Mouse (Mus musculus) granulocyte monocyte progenitor cell, adult 5-6 weeks (primary cell): ENCODE data around the gene Ecel1. TPM values are rescaled to one million over a fixed set of nuclear protein-coding genes. Genes with fewer than 3 reads are reported as not detected.
A peak's percentile ranks its signal among the peaks of the same experiment; 100 is the strongest.

Experiments used
- ATAC-seq: replicated peaks from 2 replicates; pipeline ENCODE4 v1.8.0; 2016; ENCODE audit warnings: mild to moderate bottlenecking, moderate TSS enrichment, inconsistent platforms; ENCODE audit not compliant: poor library complexity, severe bottlenecking
- total RNA-seq, 2 experiments: library from RNA; stranded (forward) in 1 of 2; stranded (reverse) in 1 of 2; fragments of 200-712, 200-1000 nt in 1 of 2; fragments of >200 nt in 1 of 2; fragmentation: Nextera tagmentation in 1 of 2; gene quantifications; 2 replicates each; pipeline ENCODE4 v1.2.3; 2014 to 2017

The Ecel1 gene
- total RNA-seq, 2 experiments from 2014 or later: not detected

GRCm38 (mm10) chr1:87106536-87106935, 49.8 kb downstream of the Ecel1 start:
- ATAC-seq: no peak

GRCm38 (mm10) chr1:87103936-87104335, 52.4 kb downstream of the Ecel1 start:
- ATAC-seq: peak; percentile 79

- ATAC-seq: no peak
Measured at GRCm38 (mm10) chr1:87102114-87102513, 54.2 kb downstream of the Ecel1 start.

- ATAC-seq: no peak
Measured at GRCm38 (mm10) chr1:87101411-87101810, 54.9 kb downstream of the Ecel1 start, which contains the start of gene Alpi. Alpi (minus strand) TSS chr1:87101606.

GRCm38 (mm10) chr1:87098358-87098975, 57.9 kb downstream of the Ecel1 start:
- peak; percentile 91 for ATAC-seq

Other genes starting within 250 kb of the Ecel1 start
- gene Alppl2, start 66.6 kb downstream of the Ecel1 start, total RNA-seq (2014; fragmentation: Nextera tagmentation): not detected in 2 replicates
- not detected in 2 replicates for gene Alppl2, start 66.6 kb downstream of the Ecel1 start, total RNA-seq (2017)
- gene Alpi, start 54.9 kb downstream of the Ecel1 start, total RNA-seq (2014; fragmentation: Nextera tagmentation): not detected in 2 replicates
- not detected in 2 replicates for gene Alpi, start 54.9 kb downstream of the Ecel1 start, total RNA-seq (2017)
- not detected in 2 replicates for gene Akp3, start 31.5 kb downstream of the Ecel1 start, total RNA-seq (2014; fragmentation: Nextera tagmentation)
- not detected in 2 replicates for gene Akp3, start 31.5 kb downstream of the Ecel1 start, total RNA-seq (2017)
- not detected in 2 replicates for gene Prss56, start 26.8 kb upstream of the Ecel1 start, total RNA-seq (2014; fragmentation: Nextera tagmentation)
- not detected in 2 replicates for gene Prss56, start 26.8 kb upstream of the Ecel1 start, total RNA-seq (2017)
- not detected in 2 replicates for gene Chrnd, start 34.1 kb upstream of the Ecel1 start, total RNA-seq (2014; fragmentation: Nextera tagmentation)
- not detected in 2 replicates for gene Chrnd, start 34.1 kb upstream of the Ecel1 start, total RNA-seq (2017)
- not detected in 2 replicates for gene Chrng, start 48.1 kb upstream of the Ecel1 start, total RNA-seq (2014; fragmentation: Nextera tagmentation)
- 0.05 TPM in 1 of 2 replicates, not detected in the other for gene Chrng, start 48.1 kb upstream of the Ecel1 start, total RNA-seq (2017)
- gene Eif4e2, start 57.4 kb upstream of the Ecel1 start, total RNA-seq (2014; fragmentation: Nextera tagmentation): 82.9 and 93.1 TPM in 2 replicates
- 137 and 140 TPM in 2 replicates for gene Eif4e2, start 57.4 kb upstream of the Ecel1 start, total RNA-seq (2017)
- not detected in 2 replicates for gene Efhd1, start 107.8 kb upstream of the Ecel1 start, total RNA-seq (2014; fragmentation: Nextera tagmentation)
- gene Efhd1, start 107.8 kb upstream of the Ecel1 start, total RNA-seq (2017): 0.98 TPM in 1 of 2 replicates, not detected in the other
- 62.5 and 69.5 TPM in 2 replicates for gene Gigyf2, start 170.5 kb upstream of the Ecel1 start, total RNA-seq (2014; fragmentation: Nextera tagmentation)
- gene Gigyf2, start 170.5 kb upstream of the Ecel1 start, total RNA-seq (2017): 64.4 and 81.0 TPM in 2 replicates
- not detected in 2 replicates for gene Kcnj13, start 238.2 kb upstream of the Ecel1 start, total RNA-seq (2014; fragmentation: Nextera tagmentation)
- not detected in 2 replicates for gene Kcnj13, start 238.2 kb upstream of the Ecel1 start, total RNA-seq (2017)